Mouse (Mus musculus): ENCODE results near the gene Robo1. TPM values are rescaled to one million over a fixed set of nuclear protein-coding genes. Genes with fewer than 3 reads are reported as not detected.

Gene Robo1
- polyA plus RNA-seq, 1 experiment from 2014 or later = 41.4 TPM

GRCm38 (mm10) chr16:72990376-72991167, 682.5 kb downstream of the Robo1 start:
- H3K36me3 ChIP-seq (ENCODE audit: control insufficient read depth, insufficient read depth, low read length) = no peaks in the 10 kb centered on the region
- H3K4me3 ChIP-seq (ENCODE audit: low read depth, low read length) = no peak overlapping the region
- H3K4me1 ChIP-seq (replicated peaks; ENCODE audit: control insufficient read depth, insufficient read depth, low read length) = no peaks in the 10 kb centered on the region; the same call in 1 of the 2 replicates
- H3K27ac ChIP-seq (ENCODE audit: low read depth, low read length) = no peak overlapping the region
- H3K4me2 ChIP-seq (ENCODE audit: low read depth, low read length, severe bottlenecking) = no peak overlapping the region
- no peak for ATAC-seq (replicated peaks; ENCODE audit: low FRiP score)
- no peak for DNase-seq (ENCODE audit: low spot score)
- no peaks in the 10 kb centered on the region for H3K9me3 ChIP-seq (ENCODE audit: control insufficient read depth, low read length)
- no peaks in the 10 kb centered on the region for H3K27me3 ChIP-seq (ENCODE audit: control insufficient read depth, insufficient read depth, low read length)
- H3K9ac ChIP-seq (ENCODE audit: low read length) = no peak overlapping the region
- 91% methylated on average over 21 of the region's 21 CpGs for WGBS

GRCm38 (mm10) chr16:72993189-72993588, 685.1 kb downstream of the Robo1 start:
- no peaks in the 10 kb centered on the region for H3K9me3 ChIP-seq (ENCODE audit: control insufficient read depth, low read length)
- WGBS = 88% methylated on average over 8 of the region's 8 CpGs
- ATAC-seq (replicated peaks; ENCODE audit: low FRiP score) (no peak), DNase-seq (ENCODE audit: low spot score) (no peak)
- no peak overlapping the region for H3K9ac ChIP-seq (ENCODE audit: low read length)
- H3K27me3 ChIP-seq (ENCODE audit: control insufficient read depth, insufficient read depth, low read length) = no peaks in the 10 kb centered on the region
- H3K36me3 ChIP-seq (ENCODE audit: control insufficient read depth, insufficient read depth, low read length) = no peaks in the 10 kb centered on the region
- H3K27ac ChIP-seq (ENCODE audit: low read depth, low read length) = no peak overlapping the region
- no peak overlapping the region for H3K4me3 ChIP-seq (ENCODE audit: low read depth, low read length)
- H3K4me1 ChIP-seq (replicated peaks; ENCODE audit: control insufficient read depth, insufficient read depth, low read length) = no peaks in the 10 kb centered on the region; the same call in 1 of the 2 replicates
- no peak overlapping the region for H3K4me2 ChIP-seq (ENCODE audit: low read depth, low read length, severe bottlenecking)

- H3K4me1 ChIP-seq (replicated peaks; ENCODE audit: control insufficient read depth, insufficient read depth, low read length) = no peaks in the 10 kb centered on the region; the same call in 1 of the 2 replicates
- no peak overlapping the region for H3K27ac ChIP-seq (ENCODE audit: low read depth, low read length)
- no peaks in the 10 kb centered on the region for H3K36me3 ChIP-seq (ENCODE audit: control insufficient read depth, insufficient read depth, low read length)
- no peaks in the 10 kb centered on the region for H3K27me3 ChIP-seq (ENCODE audit: control insufficient read depth, insufficient read depth, low read length)
- no peak overlapping the region for H3K4me3 ChIP-seq (ENCODE audit: low read depth, low read length)
- H3K9me3 ChIP-seq (ENCODE audit: control insufficient read depth, low read length) = no peaks in the 10 kb centered on the region
- ATAC-seq (replicated peaks; ENCODE audit: low FRiP score) (no peak), DNase-seq (ENCODE audit: low spot score) (no peak)
- WGBS = 92% methylated on average over 10 of the region's 10 CpGs
- H3K4me2 ChIP-seq (ENCODE audit: low read depth, low read length, severe bottlenecking) = no peak overlapping the region
- no peak overlapping the region for H3K9ac ChIP-seq (ENCODE audit: low read length)
Observed at GRCm38 (mm10) chr16:72993594-72993993, 685.5 kb downstream of the Robo1 start.

GRCm38 (mm10) chr16:72995251-72995954, 687.3 kb downstream of the Robo1 start:
- Histone ChIP-seq H3K4me2 (ENCODE audit: low read depth, low read length, severe bottlenecking) (no peak overlapping the region), H3K36me3 (ENCODE audit: control insufficient read depth, insufficient read depth, low read length) (no peaks in the 10 kb centered on the region), H3K27me3 (ENCODE audit: control insufficient read depth, insufficient read depth, low read length) (no peaks in the 10 kb centered on the region), H3K9ac (ENCODE audit: low read length) (no peak overlapping the region), H3K9me3 (ENCODE audit: control insufficient read depth, low read length) (no peaks in the 10 kb centered on the region), H3K27ac (ENCODE audit: low read depth, low read length) (no peak overlapping the region), H3K4me3 (ENCODE audit: low read depth, low read length) (no peak overlapping the region), H3K4me1 (replicated peaks; ENCODE audit: control insufficient read depth, insufficient read depth, low read length) (no peaks in the 10 kb centered on the region; the same call in 1 of the 2 replicates)
- DNase-seq (ENCODE audit: low spot score) = peak; percentile 73
- WGBS = 22% methylated on average over 8 of the region's 8 CpGs
- peak; percentile 48 for ATAC-seq (replicated peaks; ENCODE audit: low FRiP score)

- H3K4me2 ChIP-seq (ENCODE audit: low read depth, low read length, severe bottlenecking) = no peak overlapping the region
- DNase-seq (ENCODE audit: low spot score) = no peak
- ATAC-seq (replicated peaks; ENCODE audit: low FRiP score) = 0 out of 2 replicates have a peak, but pooled peaks have one; percentile 31
Observed at GRCm38 (mm10) chr16:72995955-72996535, 687.9 kb downstream of the Robo1 start.

GRCm38 (mm10) chr16:72998677-72999076, 690.6 kb downstream of the Robo1 start:
- Histone ChIP-seq H3K9ac (ENCODE audit: low read length) (no peak overlapping the region), H3K4me2 (ENCODE audit: low read depth, low read length, severe bottlenecking) (no peak overlapping the region), H3K36me3 (ENCODE audit: control insufficient read depth, insufficient read depth, low read length) (no peaks in the 10 kb centered on the region), H3K27ac (ENCODE audit: low read depth, low read length) (no peak overlapping the region), H3K9me3 (ENCODE audit: control insufficient read depth, low read length) (no peaks in the 10 kb centered on the region), H3K27me3 (ENCODE audit: control insufficient read depth, insufficient read depth, low read length) (no peaks in the 10 kb centered on the region), H3K4me3 (ENCODE audit: low read depth, low read length) (no peak overlapping the region), H3K4me1 (replicated peaks; ENCODE audit: control insufficient read depth, insufficient read depth, low read length) (no peaks in the 10 kb centered on the region; the same call in 1 of the 2 replicates)
- DNase-seq (ENCODE audit: low spot score) (no peak), ATAC-seq (replicated peaks; ENCODE audit: low FRiP score) (no peak)
- 90% methylated on average over 6 of the region's 6 CpGs for WGBS

More at GRCm38 (mm10) chr16:72995955-72996535, 687.9 kb downstream of the Robo1 start:
- no peaks in the 10 kb centered on the region for H3K27me3 ChIP-seq (ENCODE audit: control insufficient read depth, insufficient read depth, low read length)
- WGBS = 38% methylated on average over 10 of the region's 10 CpGs
- H3K9ac ChIP-seq (ENCODE audit: low read length) = no peak overlapping the region
- no peak overlapping the region for H3K4me3 ChIP-seq (ENCODE audit: low read depth, low read length)
- H3K27ac ChIP-seq (ENCODE audit: low read depth, low read length) = no peak overlapping the region
- no peaks in the 10 kb centered on the region; the same call in 1 of the 2 replicates for H3K4me1 ChIP-seq (replicated peaks; ENCODE audit: control insufficient read depth, insufficient read depth, low read length)
- H3K9me3 ChIP-seq (ENCODE audit: control insufficient read depth, low read length) = no peaks in the 10 kb centered on the region
- no peaks in the 10 kb centered on the region for H3K36me3 ChIP-seq (ENCODE audit: control insufficient read depth, insufficient read depth, low read length)

GRCm38 (mm10) chr16:73002685-73003084, 694.6 kb downstream of the Robo1 start:
- Histone ChIP-seq H3K4me1 (replicated peaks; ENCODE audit: control insufficient read depth, insufficient read depth, low read length) (peaks cover 2% of the 10 kb centered on the region; the same call in 1 of the 2 replicates), H3K4me3 (ENCODE audit: low read depth, low read length) (no peak overlapping the region), H3K9me3 (ENCODE audit: control insufficient read depth, low read length) (no peaks in the 10 kb centered on the region), H3K27ac (ENCODE audit: low read depth, low read length) (no peak overlapping the region), H3K9ac (ENCODE audit: low read length) (no peak overlapping the region), H3K36me3 (ENCODE audit: control insufficient read depth, insufficient read depth, low read length) (no peaks in the 10 kb centered on the region), H3K4me2 (ENCODE audit: low read depth, low read length, severe bottlenecking) (no peak overlapping the region), H3K27me3 (ENCODE audit: control insufficient read depth, insufficient read depth, low read length) (no peaks in the 10 kb centered on the region)
- no peak for ATAC-seq (replicated peaks; ENCODE audit: low FRiP score)
- no peak for DNase-seq (ENCODE audit: low spot score)
- WGBS = 88% methylated on average over 4 of the region's 4 CpGs

- DNase-seq (ENCODE audit: low spot score) (no peak), ATAC-seq (replicated peaks; ENCODE audit: low FRiP score) (no peak)
- Histone ChIP-seq H3K9ac (ENCODE audit: low read length) (no peak overlapping the region), H3K4me3 (ENCODE audit: low read depth, low read length) (no peak overlapping the region), H3K27ac (ENCODE audit: low read depth, low read length) (no peak overlapping the region), H3K4me1 (replicated peaks; ENCODE audit: control insufficient read depth, insufficient read depth, low read length) (peaks cover 2% of the 10 kb centered on the region; the same call in 1 of the 2 replicates), H3K27me3 (ENCODE audit: control insufficient read depth, insufficient read depth, low read length) (no peaks in the 10 kb centered on the region), H3K9me3 (ENCODE audit: control insufficient read depth, low read length) (no peaks in the 10 kb centered on the region), H3K36me3 (ENCODE audit: control insufficient read depth, insufficient read depth, low read length) (no peaks in the 10 kb centered on the region), H3K4me2 (ENCODE audit: low read depth, low read length, severe bottlenecking) (no peak overlapping the region)
- 96% methylated on average over 11 of the region's 11 CpGs for whole genome bisulfite sequencing
Observed at GRCm38 (mm10) chr16:73004601-73005000, 696.5 kb downstream of the Robo1 start.

Data from forebrain, embryonic 11.5 days (tissue).